Mouse (Mus musculus) cerebellum, adult 11 months (tissue): ENCODE measurements around the gene Prkg1.
A peak's percentile ranks its signal among the peaks of the same experiment; 100 is the strongest.
"Not testable (repeated sequence)": the region's sequence is repeated elsewhere in the genome, so short reads cannot be mapped to it uniquely, and the experiment has no call there.

Experiments
- DNase-seq: peaks from one replicate; pipeline ENCODE4 v3.0.0; 2022

The Prkg1 gene

DNA sequence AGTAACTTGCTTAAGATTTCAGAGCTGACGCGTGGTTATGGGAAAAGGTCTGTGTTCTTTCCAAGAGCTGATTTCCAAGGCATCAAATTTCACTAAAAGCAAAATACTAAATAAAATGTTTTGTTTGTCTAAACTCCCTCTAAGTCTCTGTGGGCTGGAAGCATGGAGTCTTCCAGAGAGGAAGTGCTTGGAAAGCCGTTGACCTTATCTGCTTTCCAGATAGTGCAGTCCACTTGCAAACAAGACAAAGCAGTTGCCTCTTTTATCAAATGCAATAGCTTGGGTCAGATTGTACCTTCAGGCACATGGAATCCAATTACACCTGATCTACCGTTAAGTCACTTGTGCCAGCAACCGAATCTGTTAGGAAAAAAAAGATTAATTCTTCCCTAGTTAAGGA lies 340.5 kb downstream of the Prkg1 start:
- DNase-seq: no peak

DNA sequence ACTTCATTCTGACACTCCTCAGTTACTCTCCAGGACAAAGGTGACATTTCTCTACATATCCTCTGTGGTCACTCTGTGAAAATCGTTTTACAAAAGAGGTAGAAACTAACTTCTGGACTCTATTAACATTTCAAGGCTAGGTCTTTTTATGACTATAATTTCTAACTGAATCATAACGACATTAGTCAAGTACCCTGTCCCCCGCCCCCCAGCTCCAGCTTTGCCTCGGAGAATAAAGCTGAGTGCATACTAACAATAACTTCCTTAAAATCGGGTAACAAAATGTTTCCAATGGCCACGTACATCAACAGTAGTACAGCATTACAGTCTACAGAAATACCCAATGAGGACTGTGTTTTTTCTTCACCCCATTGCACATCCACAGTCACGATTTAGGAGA lies 351.3 kb downstream of the Prkg1 start:
- no peak for DNase-seq

- DNase-seq: no peak
Measured at GRCm38 (mm10) chr19:31396096-31396495, 368.7 kb downstream of the Prkg1 start.

DNA sequence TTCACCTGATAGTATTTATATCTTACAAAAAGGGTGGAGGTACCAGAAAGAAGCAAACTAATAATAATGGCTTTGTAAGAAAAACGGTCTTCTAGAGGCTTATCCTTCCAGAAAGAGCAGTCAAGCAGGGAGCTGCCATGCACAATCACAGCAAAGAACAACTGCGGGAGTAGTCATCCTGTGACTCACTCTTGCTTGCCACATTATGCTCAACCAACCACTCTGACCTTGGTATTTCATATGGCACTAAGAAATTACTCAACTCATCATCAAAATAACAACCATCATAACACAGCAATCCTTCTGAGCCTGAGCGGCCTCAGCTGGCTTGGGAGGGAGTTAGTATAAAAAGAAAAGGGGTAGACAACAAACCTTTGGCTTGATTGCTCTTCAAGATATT lies 379.5 kb downstream of the Prkg1 start:
- DNase-seq: no peak

GRCm38 (mm10) chr19:31383881-31384280 lies 381.0 kb downstream of the Prkg1 start:
- no peak for DNase-seq

- no peak for DNase-seq
Measured at GRCm38 (mm10) chr19:31370106-31370505, 394.7 kb downstream of the Prkg1 start.

DNA sequence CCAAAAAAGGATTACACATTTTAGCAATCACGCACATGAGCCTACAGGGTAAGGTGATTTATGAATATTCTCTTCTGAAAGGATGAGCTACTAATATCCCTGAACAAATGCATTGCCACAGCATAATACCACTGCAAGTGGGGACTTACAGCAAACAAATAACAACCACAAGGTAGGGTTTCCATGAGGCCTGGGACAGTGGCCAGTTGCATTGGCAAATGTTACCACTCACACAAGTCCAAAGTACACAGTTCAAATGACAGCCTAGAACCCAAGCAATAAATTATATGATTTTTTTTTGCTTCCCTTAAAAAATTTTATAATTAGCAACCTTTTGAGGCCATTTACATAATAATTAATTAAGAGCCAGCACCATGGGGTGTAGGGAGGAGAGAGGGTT lies 395.7 kb downstream of the Prkg1 start:
- no peak for DNase-seq

- no peak for DNase-seq
Measured at GRCm38 (mm10) chr19:31362051-31362450, 402.8 kb downstream of the Prkg1 start.

DNA sequence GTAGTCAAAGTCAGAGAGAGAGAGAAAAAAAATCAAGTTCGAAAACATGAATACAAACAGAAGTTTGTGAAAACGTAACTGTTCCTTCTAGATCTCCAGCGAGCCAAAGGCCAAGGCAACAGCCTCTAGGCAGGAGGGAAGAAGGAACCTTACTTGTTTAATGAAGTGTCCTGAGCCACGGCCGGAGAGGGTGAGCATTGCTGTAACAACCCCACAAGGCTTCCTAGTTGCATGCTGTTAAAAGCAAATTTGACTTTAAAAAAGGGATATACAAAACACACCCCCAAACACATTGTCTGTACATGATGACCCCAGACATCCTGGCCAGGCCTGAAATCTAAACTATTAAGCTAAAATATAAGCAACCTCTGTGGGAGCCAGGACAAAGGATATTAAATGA lies 403.3 kb downstream of the Prkg1 start:
- DNase-seq: no peak

- peak; percentile 11 for DNase-seq
Measured at GRCm38 (mm10) chr19:31361161-31361560, 403.7 kb downstream of the Prkg1 start.

GRCm38 (mm10) chr19:31354959-31355358 lies 409.9 kb downstream of the Prkg1 start:
- DNase-seq: no peak

DNA sequence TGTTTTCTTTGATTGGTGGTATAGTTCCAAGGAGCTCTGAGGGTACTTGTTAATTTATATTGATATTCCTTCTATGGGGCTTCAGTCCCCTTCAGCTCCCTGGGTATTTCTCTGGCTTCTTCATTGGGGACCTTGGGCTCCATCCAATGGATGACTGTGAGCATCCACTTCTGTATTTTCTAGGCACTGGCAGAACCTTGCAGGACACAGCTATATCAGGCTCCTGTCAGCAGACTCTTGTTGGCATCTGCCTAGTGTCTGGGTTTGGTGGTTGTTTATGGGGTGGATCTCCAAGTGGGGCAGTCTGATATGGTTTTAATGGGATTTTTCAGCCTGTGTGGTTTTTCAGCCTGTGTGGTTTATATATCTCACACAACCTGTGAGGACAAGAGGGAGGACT lies 412.0 kb downstream of the Prkg1 start:
- not testable (repeated sequence) for DNase-seq

GRCm38 (mm10) chr19:31351796-31352195 lies 413.0 kb downstream of the Prkg1 start:
- no peak for DNase-seq

- DNase-seq: peak; percentile 4
Measured at GRCm38 (mm10) chr19:31342150-31342549, 422.7 kb downstream of the Prkg1 start.

DNA sequence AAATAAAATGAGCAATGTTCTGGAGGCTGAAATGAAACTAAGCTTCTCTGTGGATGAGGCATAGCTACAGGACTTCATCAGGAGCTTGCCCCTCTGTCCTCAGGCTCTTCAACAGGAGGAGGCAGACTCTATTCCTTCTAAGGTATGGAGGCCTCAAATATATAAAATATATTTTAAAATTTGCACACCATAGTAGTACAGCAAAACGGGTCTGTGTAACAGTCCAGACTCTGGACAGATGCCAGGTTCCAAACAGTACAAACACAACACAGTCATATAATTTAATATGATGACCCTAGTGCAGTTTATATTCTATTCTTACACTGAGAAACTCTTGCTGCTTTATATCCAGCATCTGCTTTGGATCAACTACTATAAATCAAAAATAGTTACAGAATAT lies 423.9 kb downstream of the Prkg1 start:
- no peak for DNase-seq

- no peak for DNase-seq
Measured at GRCm38 (mm10) chr19:31338355-31339101, 426.3 kb downstream of the Prkg1 start.

DNA sequence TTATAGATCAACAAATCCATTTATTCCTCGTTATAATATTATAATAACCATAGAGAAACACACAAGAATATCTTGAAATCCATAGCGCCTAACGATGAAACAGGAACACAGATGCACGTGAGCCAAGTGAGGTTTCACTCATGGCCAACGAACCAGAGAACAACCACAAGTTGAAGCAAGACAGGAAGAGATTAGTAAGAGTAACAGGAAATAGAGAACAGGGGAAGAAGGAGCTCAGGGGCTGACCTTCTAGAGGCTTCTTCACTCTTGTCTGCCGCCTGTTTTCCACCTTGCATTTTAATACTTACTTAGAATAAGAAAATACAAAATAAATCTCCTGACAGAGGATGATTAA lies 427.0 kb downstream of the Prkg1 start:
- DNase-seq: no peak

DNA sequence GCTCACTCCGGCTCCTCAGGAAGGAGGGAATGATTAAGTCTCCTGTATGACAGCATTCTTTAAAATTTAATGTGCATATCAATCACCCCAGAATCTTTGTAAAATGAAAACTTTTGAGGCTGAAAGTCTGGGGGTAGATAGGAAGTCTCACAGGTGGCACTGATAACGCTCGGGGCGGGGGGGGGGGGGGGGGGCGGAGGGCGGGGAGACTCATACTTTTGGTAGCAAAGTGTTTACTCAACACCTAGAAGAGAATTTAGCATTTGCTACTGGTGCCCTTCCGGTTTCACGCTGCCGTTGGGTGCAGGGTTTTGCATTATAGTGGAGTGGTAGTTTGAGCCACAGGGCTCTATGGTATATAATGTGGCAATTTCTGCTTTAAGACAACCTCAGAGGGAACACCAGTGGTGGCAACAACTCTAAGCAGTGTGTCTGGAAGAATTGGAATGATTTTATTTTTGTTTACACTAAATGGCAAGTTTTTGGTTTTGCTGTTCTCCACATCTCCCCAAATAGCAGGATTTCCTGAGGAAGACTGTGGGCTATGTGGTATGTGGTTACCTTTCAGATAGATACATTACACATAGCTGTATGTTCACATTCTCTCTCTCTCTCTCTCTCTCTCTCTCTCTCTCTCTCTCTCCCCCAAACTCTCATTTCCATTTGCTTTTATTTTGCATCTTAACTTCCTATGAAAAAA lies 427.5 kb downstream of the Prkg1 start:
- no peak for DNase-seq

- no peak for DNase-seq
Measured at GRCm38 (mm10) chr19:31336381-31336780, 428.5 kb downstream of the Prkg1 start.

- no peak for DNase-seq
Measured at GRCm38 (mm10) chr19:31329893-31330292, 434.9 kb downstream of the Prkg1 start.

DNA sequence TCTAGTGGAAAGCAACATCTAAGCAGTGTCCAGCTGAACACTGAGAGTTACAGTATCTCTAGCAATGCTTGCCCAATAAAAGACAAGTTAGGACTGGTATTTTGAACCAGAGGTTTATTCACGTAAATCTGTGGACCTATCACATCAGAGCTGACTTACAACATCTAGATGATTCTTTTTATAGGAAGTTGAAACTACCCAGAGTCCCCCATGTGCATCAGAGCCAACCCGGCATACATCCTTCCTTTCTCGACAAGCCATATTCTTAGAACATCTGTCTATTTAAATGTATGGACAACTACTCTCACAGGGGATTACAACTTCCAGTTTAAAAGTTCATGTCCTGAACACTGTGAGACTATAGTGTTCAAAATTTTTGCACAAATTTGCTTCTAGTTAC lies 460.1 kb downstream of the Prkg1 start:
- DNase-seq: no peak

DNA sequence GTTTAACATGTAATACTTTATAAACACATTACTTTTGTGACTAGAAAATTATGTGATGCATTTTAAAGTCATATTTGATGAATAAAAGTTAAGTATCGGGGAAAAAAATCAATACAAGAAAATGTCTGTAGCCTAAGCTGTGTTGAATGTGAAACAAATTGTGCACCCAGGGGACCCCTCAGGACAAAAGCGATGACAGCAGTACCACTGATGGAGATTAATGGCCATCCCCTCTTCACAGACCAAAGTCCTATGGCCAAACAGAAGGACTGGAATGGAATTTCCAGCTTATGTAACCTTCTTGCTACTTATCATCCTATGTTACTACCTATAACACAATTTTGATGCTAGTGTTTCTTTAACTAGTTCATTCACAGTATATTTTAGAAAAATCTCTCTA lies 473.6 kb downstream of the Prkg1 start:
- no peak for DNase-seq

GRCm38 (mm10) chr19:31284581-31284980 lies 480.3 kb downstream of the Prkg1 start:
- DNase-seq: no peak

DNA sequence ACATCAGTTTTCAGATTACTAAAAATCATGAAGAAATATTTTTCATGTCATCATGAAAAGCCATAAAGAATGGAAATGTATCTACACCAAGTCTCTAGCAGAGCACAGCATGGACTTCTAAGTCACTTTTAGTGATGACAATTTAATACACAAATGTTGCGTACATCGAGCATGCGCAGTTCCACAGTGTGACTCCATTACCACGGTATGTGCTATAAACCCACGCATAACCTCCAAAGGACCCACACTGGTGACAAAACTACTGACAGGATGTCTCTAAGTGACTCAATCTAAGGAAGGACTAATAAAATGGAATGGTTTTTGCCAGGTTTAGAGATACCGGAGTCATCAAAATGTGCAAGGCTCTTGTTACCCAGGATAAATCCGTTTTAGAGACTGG lies 480.7 kb downstream of the Prkg1 start:
- no peak for DNase-seq

GRCm38 (mm10) chr19:31283617-31284016 lies 481.2 kb downstream of the Prkg1 start:
- no peak for DNase-seq
